Mouse (Mus musculus) fat pad, adult 2 months (tissue): ENCODE measurements around the gene Hsdl1.

Source experiments
- DNase-seq: peaks from one replicate; pipeline ENCODE4 v3.0.0-alpha.2; 2011; ENCODE audit warnings: low read depth, low spot score; ENCODE audit errors: extremely low read depth

The Hsdl1 gene

DNA sequence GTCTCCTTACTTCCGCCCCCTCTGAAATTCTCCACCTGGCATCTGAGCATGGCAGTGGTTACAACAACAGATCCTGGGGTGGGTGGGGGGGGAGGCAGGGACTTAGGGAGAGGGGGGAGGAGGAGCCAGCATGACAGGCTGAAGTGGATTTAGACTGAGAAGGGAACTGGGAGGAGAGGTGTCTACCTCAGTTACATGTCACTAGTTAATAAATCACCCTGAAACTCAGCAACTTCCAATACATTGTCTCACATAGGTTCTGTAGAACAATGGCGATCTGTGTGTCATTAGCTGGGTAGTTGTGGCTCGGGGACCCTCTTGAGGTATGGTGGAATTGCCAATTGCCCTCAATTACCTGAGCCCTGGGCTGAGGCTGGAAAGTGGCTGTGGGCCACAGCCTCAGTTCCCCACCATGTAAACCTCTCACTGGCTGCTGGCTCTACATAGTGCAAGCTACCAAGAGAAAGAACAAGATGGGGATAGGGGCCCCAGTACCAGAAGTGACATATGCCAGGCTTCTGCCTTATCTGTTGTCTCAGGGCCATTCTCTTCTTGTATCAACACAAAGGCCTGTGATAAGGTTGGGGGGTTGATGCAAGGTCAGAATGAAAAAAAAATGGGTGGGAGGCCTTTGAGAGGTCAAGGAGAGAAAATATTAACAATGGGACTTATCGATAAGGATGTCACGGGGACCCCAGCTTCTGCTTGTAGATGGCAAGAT, 5.6 kb upstream of the Hsdl1 start:
- no peak for DNase-seq

GRCm38 (mm10) chr8:119579096-119579495, 4.1 kb upstream of the Hsdl1 start:
- DNase-seq: no peak

DNA sequence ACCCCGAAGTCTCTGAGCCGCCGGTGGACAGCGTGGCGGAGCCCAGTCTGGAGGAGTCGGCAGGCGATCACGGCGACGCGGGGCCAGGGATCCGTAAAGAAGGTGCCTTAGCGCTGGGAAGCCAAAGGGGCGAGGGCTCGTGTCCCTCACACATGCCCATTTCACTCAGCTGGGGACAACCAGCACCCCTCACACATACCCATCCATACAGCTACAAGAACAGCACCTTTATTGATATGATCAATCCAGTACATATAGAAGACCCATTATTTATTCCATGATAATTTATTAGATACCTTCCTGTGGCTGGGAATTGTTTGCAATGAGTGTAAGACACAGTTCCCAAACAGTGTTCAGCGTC, 363 bp upstream of the Hsdl1 start:
- DNase-seq: no peak

DNA sequence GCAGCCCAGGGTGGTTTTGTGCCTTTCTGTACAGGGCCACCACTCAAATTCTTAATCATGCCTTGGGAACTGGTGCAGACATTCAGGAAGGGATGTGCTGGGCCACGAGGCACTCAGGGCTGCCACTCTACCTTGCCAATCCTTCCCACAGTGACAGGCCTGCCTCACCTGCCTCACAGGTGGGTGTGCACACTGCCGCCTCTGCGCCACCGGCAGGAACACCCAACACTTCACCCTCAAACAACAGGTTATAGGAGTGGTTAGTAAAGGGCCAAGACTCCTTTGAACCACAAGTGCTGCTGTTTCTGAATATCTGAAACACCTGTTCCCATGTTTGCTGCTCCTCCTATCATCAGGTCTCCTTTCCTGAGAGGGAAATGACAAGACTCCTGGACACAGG, 2.6 kb downstream of the Hsdl1 start:
- no peak for DNase-seq

DNA sequence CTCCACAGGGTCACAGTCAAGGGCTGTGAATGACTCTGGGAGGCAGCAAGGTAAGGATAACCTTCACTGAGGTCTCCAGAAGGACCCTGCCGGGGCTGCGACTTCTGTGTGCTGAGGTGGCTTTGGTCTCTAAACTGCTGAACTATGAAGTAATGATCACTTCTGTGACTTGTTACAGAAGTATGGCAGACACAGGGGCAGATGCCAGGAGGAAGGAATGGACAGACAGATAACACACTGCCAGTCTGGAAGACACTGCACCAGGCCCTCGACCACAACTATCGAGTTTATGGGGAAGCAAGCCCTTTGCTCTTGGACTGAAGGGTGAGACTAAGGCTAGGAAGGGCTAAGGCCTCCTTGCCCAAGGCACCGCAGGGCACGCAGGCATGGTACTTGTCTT, 3.8 kb downstream of the Hsdl1 start:
- DNase-seq: no peak

DNA sequence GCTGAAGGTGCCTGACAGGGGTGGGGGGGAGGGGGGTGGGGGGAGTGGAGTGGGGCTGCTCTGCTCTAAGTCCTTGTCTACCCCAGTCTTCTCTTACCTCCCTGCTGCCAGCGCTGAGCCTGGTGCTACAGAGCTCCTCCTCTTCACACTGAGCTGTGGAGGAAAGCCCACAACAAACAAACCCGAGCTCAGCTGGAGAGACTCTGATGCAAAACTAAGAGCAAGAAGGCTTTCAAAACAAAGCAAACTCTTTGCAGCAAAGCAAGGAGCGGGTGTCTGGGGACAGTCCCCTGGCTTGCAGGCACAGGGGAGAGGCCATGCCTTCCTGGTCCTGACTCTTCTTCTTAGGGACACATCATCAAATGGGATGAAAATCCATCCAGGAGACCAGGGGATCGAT, 5.1 kb downstream of the Hsdl1 start:
- no peak for DNase-seq

- DNase-seq: no peak
Observed at GRCm38 (mm10) chr8:119568951-119569350, 6.0 kb downstream of the Hsdl1 start.

GRCm38 (mm10) chr8:119568251-119568650, 6.7 kb downstream of the Hsdl1 start:
- no peak for DNase-seq

DNA sequence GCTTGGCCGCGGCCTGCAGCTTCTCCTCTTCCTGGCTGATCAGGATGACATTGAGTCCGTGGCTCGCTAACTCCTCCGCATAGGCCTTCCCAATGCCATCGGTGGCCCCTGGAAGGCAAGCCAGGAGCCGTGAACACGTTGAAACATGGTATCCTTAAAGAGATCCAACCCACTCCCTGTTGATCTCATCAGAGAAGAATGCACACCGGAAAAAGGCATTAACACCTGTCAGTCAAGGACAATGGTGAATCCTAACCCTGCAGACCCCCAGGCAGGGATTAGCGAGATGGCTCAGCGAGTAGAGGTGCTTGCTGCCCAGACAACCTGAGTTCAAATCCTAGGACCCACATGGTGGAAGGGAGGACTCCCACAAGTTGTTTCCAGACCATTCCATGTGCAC, 8.6 kb downstream of the Hsdl1 start:
- no peak for DNase-seq

DNA sequence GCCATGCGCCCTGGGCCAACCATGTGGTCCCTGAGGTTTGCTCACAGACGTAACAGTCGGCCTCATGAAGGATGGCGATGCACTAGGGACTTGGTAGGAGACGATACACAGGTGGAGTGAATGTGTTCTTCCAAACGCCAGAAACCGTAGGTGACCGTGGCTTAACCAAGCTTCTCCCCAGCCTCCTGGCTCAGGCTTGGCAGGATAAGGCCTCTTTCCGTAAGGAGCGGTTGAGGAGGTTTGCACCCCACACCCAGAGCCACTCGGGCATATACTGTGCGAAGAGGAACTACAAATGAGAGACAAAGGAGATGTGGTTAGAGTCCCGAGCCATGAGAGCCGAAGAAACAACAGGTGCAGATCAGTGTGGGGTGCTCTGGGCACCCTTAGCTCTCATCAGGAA, 11.1 kb downstream of the Hsdl1 start:
- DNase-seq: no peak

GRCm38 (mm10) chr8:119559402-119559720, 15.6 kb downstream of the Hsdl1 start:
- DNase-seq: no peak

DNA sequence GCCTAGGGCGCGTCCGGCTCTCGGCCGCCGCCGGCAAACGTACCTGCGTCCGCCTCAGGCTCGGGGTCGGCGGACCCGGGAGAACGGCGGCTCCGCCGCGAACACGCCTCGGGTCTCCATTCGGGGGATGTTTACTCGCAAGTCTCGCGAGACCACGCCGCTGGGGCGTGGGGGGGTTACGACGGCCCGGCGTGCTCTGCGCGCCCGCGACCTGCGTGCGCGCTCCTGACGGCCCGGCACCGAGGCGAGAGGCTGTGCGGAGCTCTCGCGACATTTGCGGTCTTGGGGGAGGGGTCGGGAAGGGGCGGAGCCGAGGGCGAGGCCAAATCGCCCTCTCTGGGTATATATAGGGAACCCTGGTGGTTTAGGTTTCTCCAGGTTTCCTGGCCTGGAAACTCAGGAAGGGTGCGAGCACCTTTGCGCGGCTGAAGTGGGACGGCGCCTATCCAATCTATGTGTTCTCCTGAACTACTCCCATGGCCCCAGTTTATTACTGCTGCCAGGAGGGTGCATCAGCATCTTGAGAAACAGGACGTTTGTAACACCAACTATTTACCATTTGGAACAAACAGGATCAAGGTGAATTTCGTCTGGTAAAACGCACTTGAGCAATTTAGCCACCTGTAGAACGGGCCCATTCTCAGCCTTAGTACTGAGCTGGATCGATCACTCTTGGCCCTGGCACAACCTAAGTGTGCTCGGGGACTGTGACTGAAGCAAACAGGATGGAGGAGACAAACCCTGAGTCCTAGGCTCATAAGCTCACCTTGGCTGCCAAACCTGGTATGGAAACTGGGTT, 16.2 kb downstream of the Hsdl1 start, which contains the start of gene Mbtps1:
Gene Mbtps1, minus strand, starts transcription at position 133 of the 799 bp plus-strand sequence.
- no peak for DNase-seq

GRCm38 (mm10) chr8:119557821-119558602, 17.0 kb downstream of the Hsdl1 start:
- DNase-seq: no peak

DNA sequence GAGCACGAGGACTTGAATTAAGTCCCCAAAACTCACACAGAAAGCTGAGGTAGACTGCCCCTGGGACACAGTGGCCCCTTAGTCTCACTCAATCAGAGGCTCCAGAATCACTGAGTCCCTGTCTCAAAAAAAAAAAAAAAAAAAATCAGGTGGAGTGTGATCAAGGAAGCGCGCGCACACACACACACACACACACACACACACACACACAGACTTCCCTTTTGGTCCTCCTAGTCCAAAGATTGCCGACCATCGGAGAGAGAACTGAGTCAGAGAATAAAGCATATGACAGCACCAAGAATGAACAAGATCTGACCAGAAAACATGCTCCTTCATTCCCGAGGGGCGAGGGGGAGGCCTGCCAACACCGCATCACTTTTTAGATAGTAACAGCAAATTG, 17.9 kb downstream of the Hsdl1 start:
- no peak for DNase-seq

- peak; percentile 52 for DNase-seq
Observed at GRCm38 (mm10) chr8:119555861-119556260, 19.1 kb downstream of the Hsdl1 start.

DNA sequence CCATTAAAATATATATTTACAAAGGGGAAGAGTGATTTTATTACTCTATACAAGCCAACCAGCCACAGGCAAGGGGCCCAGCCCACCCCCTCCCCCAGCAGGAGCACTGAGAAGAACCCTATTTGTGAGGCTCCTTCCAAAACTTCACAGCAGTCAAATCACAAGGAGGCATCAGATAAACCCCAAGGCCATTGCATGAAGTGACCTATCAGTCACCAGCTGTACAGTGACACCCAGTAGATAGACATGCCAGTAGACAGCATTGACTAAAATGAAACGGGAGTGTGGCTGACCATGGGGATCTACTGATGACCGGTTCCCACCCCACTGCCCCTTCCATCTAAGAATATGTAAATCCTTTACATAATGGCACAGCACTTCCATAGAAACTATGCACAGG, 22.0 kb downstream of the Hsdl1 start:
- DNase-seq: no peak

- DNase-seq: peak; percentile 66
Observed at GRCm38 (mm10) chr8:119548560-119549113, 26.3 kb downstream of the Hsdl1 start.

DNA sequence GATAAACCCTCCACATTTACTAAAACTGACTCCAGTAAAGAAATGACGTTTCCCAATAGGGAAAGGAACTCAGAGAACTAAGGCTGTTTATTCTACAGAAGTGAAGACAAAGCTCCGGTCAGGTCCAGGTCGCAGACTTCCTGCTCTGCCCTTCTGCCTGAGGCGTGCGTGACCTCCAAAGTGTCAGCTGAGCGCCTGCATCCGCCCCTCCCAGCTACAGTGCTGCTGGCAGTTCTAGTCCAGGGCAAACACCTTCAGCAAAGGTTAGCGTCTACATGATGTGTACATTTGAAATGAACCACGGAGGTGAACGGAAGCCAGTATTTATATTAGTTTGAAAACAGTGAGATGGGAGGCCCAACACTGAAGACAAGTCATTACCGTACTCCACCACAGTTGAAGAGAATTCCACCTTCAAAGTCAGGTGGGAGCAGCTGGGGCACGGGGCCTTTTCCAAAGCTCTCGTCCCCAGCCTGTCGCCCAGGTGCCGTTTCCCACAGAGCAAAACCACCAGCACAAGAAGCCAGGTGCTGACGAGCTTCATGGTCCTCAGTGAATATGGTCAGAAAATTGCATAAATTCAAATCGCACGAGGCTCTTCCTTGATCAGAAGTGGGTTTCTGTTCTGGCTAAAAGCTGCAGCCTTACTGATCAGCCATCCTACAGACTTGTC, 27.8 kb downstream of the Hsdl1 start:
- DNase-seq: no peak

DNA sequence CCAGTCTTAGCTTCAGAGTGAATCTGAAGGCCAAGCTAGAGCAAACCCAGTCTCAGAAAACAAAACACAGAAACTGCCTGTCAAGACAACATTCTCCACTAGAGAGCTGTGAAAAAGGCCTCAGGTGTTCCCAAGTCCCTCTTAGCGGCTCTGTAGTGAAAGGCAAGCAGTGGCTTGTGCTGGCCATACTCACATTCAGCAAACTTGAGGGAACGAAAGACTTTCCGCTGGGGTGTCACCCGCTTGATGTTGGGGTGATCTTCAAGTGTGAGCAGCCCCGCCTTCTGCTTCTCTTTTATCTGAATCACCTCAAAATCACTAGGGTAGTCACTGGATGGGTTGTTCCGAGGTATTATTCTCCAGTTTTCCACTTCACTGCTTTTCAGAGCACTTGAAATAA, 29.2 kb downstream of the Hsdl1 start:
- no peak for DNase-seq

GRCm38 (mm10) chr8:119545180-119545579, 29.8 kb downstream of the Hsdl1 start:
- peak; percentile 51 for DNase-seq

DNA sequence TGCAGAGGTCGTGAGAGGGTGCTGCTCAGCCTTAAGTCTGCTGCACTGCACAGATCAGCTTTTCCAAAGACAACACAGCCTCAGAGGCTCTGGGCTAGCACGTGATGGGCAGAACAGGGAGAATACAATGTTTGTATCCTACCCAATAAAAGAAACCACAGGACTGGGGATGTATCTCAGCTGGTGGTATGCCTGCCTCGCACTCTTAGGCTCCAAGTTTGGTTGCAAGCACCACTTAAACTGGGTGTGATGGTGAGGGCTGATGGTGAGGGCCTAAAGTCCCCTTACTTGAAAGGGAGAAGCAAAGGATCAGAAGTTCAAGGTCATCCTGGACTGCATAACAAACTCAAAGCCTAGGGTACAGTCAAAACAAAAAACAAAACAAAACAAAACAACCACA, 30.4 kb downstream of the Hsdl1 start:
- DNase-seq: no peak
